Mouse (Mus musculus): Measurements from ENCODE around the gene Kdm5d.

The Kdm5d gene

GRCm38 (mm10) chrY:897393-898227 lies at the start of gene Kdm5d:
TSS of gene Kdm5d (plus strand) at chrY:897788.
- peak in 1 of 2 experiments; percentile 62 for DNase-seq

- no peak for DNase-seq
Measured at GRCm38 (mm10) chrY:872404-872803, 25.2 kb upstream of the Kdm5d start.

- no peak for DNase-seq
Measured at GRCm38 (mm10) chrY:872855-873549, 24.6 kb upstream of the Kdm5d start.
